In genomic region chr3:139073801-139074483, GRCm38 (mm10) we compare ENCODE assay signal across 8 mouse cellular contexts. TPM values are rescaled to one million over a fixed set of nuclear protein-coding genes. Genes with fewer than 3 reads are reported as not detected.
DNase-seq lines count a peak whose midpoint lies in the region; ATAC-seq and TF ChIP-seq lines count a peak whose summit lies in the region.

No protein-coding gene starts in this region.

- no peak for TF ChIP-seq CTCF in midbrain, postnatal 0 days (IDR thresholded peaks at IDR 0.05)

- peak overlapping the region; percentile 97 for H3K27ac ChIP-seq in lung, embryonic 15.5 days
- H3K27ac ChIP-seq in hindbrain, embryonic 16.5 days (ENCODE audit: low read depth, low read length) = peak overlapping the region; percentile 98
- H3K27ac ChIP-seq in midbrain, postnatal 0 days (ENCODE audit: low read depth, low read length) = peak overlapping the region; percentile 95

- peak overlapping the region; percentile 82 for H3K9ac ChIP-seq in lung, embryonic 15.5 days
- peak overlapping the region; percentile 95 for H3K9ac ChIP-seq in hindbrain, embryonic 16.5 days (ENCODE audit: low read depth, low read length)
- peak overlapping the region; percentile 80 for H3K9ac ChIP-seq in midbrain, postnatal 0 days (replicated peaks; ENCODE audit: low read length, poor library complexity, severe bottlenecking)

- H3K4me2 ChIP-seq in lung, embryonic 15.5 days = peak overlapping the region; percentile 67
- H3K4me2 ChIP-seq in hindbrain, embryonic 16.5 days (ENCODE audit: low read length) = peak overlapping the region; percentile 80
- H3K4me2 ChIP-seq in midbrain, postnatal 0 days (ENCODE audit: low read depth, low read length, poor library complexity, severe bottlenecking) = peak overlapping the region; percentile 80

- no peak for DNase-seq in lung, postnatal 36 days
- peak; percentile 21 for DNase-seq in c-Kit-positive CD71-positive TER-119-positive erythroid progenitor cells, embryonic 14.5 days (ENCODE audit: low spot score)
- no peak for DNase-seq in midbrain, postnatal 0 days (ENCODE audit: low spot score)
- no peak for DNase-seq in urinary bladder, postnatal 10 days (ENCODE audit: low spot score)
- DNase-seq in cerebellum, postnatal 4 days (ENCODE audit: low spot score in 2 of 2) = no peak
- no peak for DNase-seq in spleen, adult 18-20 months

- no peaks in the 10 kb centered on the region for H3K9me3 ChIP-seq in lung, embryonic 15.5 days
- no peaks in the 10 kb centered on the region for H3K9me3 ChIP-seq in hindbrain, embryonic 16.5 days (ENCODE audit: control insufficient read depth, low read length)
- no peaks in the 10 kb centered on the region for H3K9me3 ChIP-seq in midbrain, postnatal 0 days (ENCODE audit: low read length)

- 2% methylated on average over 12 of the region's 12 CpGs for WGBS in lung, embryonic 15.5 days
- WGBS in hindbrain, embryonic 16.5 days = 5% methylated on average over 12 of the region's 12 CpGs
- WGBS in midbrain, postnatal 0 days = 3% methylated on average over 12 of the region's 12 CpGs

- H3K4me3 ChIP-seq in lung, embryonic 15.5 days = peak overlapping the region; percentile 71
- peak overlapping the region; percentile 98 for H3K4me3 ChIP-seq in hindbrain, embryonic 16.5 days (ENCODE audit: low read length)
- peak overlapping the region; percentile 93 for H3K4me3 ChIP-seq in midbrain, postnatal 0 days (ENCODE audit: low read depth, low read length)

- H3K4me1 ChIP-seq in lung, embryonic 15.5 days = peaks cover 7% of the 10 kb centered on the region; the same call in 1 of the 2 replicates
- H3K4me1 ChIP-seq in hindbrain, embryonic 16.5 days (ENCODE audit: control insufficient read depth, insufficient read depth, low read depth, low read length) = peaks cover 5% of the 10 kb centered on the region; the same call in 1 of the 2 replicates
- H3K4me1 ChIP-seq in midbrain, postnatal 0 days (ENCODE audit: insufficient read depth, low read length) = 0 out of 2 replicates have a peak, but pooled peaks cover 5% of the 10 kb centered on the region

- no peaks in the 10 kb centered on the region for H3K36me3 ChIP-seq in lung, embryonic 15.5 days
- H3K36me3 ChIP-seq in hindbrain, embryonic 16.5 days (ENCODE audit: control insufficient read depth, insufficient read depth, low read length) = no peaks in the 10 kb centered on the region
- H3K36me3 ChIP-seq in midbrain, postnatal 0 days (ENCODE audit: insufficient read depth, low read length) = no peaks in the 10 kb centered on the region

- no peak for ATAC-seq in lung, embryonic 15.5 days (ENCODE audit: borderline replicate concordance, extremely low read depth, low FRiP score, low TSS enrichment)
- no peak for ATAC-seq in hindbrain, embryonic 16.5 days
- no peak for ATAC-seq in midbrain, postnatal 0 days (ENCODE audit: low FRiP score)

- H3K27me3 ChIP-seq in lung, embryonic 15.5 days = no peaks in the 10 kb centered on the region
- H3K27me3 ChIP-seq in hindbrain, embryonic 16.5 days (replicated peaks; ENCODE audit: control insufficient read depth, insufficient read depth, low read length) = no peaks in the 10 kb centered on the region
- no peaks in the 10 kb centered on the region for H3K27me3 ChIP-seq in midbrain, postnatal 0 days (ENCODE audit: insufficient read depth, low read length)

RNA-seq across cellular contexts. Expression of gene Rap1gds1, which starts 1.1 kb away (rescaled TPM):
- 60.6 and 67.0 TPM in 2 replicates for polyA plus RNA-seq in lung, embryonic 15.5 days (2015; fragmentation: Nextera tagmentation; extraction: Ambion mirVana)
- polyA plus RNA-seq in hindbrain, embryonic 16.5 days (2015; fragmentation: Nextera tagmentation; extraction: Ambion mirVana) = 102 and 105 TPM in 2 replicates
- total RNA-seq in midbrain, postnatal 0 days (2014; rRNA removed) = 110 and 117 TPM in 2 replicates
- 76.6 and 78.4 TPM in 2 replicates for polyA plus RNA-seq in midbrain, postnatal 0 days (2015; fragmentation: Nextera tagmentation; extraction: Ambion mirVana)
